Mouse (Mus musculus) duodenum, adult 2 months (tissue): ENCODE data around the gene Serpinb9e. TPM values are rescaled to one million over a fixed set of nuclear protein-coding genes. Genes with fewer than 3 reads are reported as not detected.

Experiments
- polyA plus RNA-seq: library from polyadenylated mRNA; depleted of rRNA; stranded (reverse); fragments of >200 nt; gene quantifications from 2 replicates; pipeline ENCODE4 v1.2.3, GENCODE M21; 2012; ENCODE audit warnings: low replicate concordance; rRNA removed

Serpinb9e gene
- not detected in 2 replicates for polyA plus RNA-seq

GRCm38 (mm10) chr13:33249312-33249711 is at the start of gene Serpinb9e:
Gene Serpinb9e (plus strand): TSS chr13:33249612.

Other genes starting within 250 kb of the Serpinb9e start
- 0.32 and 0.55 TPM in 2 replicates for gene Serpinb9, start 246.4 kb upstream of the Serpinb9e start, polyA plus RNA-seq
- not detected in 2 replicates for gene Serpinb9b, start 222.2 kb upstream of the Serpinb9e start, polyA plus RNA-seq
- gene Serpinb1b, start 171.0 kb upstream of the Serpinb9e start, polyA plus RNA-seq = not detected in 2 replicates
- gene Serpinb9c, start 89.9 kb upstream of the Serpinb9e start, polyA plus RNA-seq = not detected in 2 replicates
- gene Serpinb9d, start 56.7 kb upstream of the Serpinb9e start, polyA plus RNA-seq = not detected in 2 replicates
- not detected in 2 replicates for gene Serpinb9f, start 74.5 kb downstream of the Serpinb9e start, polyA plus RNA-seq
- not detected in 2 replicates for gene Gm11397, start 146.1 kb downstream of the Serpinb9e start, polyA plus RNA-seq
- not detected in 2 replicates for gene Serpinb9g, start 235.2 kb downstream of the Serpinb9e start, polyA plus RNA-seq